Mouse (Mus musculus): ENCODE measurements at regions not wholly inside any gene's neighbourhood (a gene's known extent, or its start where the extent isn't known, plus 50 kb on each side); places are given as distances from the start of the nearest gene placed in this dataset.

- H3K9me3 ChIP-seq (ENCODE audit: control insufficient read depth, low read length), result peaks cover 10% of the 10 kb centered on the region; the same call in 1 of the 2 replicates
Measured at GRCm38 (mm10) chr1:190285049-190285448, 114.5 kb upstream of the Prox1 start.

DNA sequence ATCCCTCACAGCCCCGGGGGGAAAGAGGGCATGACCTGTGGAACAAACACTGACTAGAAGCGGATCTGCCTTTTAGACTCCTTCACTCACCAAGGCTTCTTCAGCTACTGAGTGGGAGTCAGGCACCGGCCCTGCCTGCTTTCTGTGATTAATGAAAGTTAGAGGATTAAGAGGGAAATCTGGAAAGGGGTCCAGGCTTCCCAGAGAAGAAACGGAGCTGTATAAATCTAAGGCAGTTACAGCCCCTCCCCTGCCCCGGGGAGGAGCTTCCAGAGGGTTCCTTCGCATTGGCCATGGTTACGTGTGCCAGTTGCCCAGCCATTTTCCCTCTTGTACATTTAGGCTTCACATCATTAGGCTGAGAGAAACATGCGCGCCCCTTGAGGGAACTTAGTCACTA is 113.6 kb upstream of the Prox1 start:
- no peak for TF ChIP-seq GATA1 (IDR thresholded peaks at IDR 0.05; ENCODE audit: low read length)
- no peak for TF ChIP-seq TAL1 (IDR thresholded peaks at IDR 0.05; ENCODE audit: low read length)
- Histone ChIP-seq H3K27me3 (ENCODE audit: control insufficient read depth) (no peaks in the 10 kb centered on the region), H3K4me3 (replicated peaks) (no peak overlapping the region), H3K36me3 (ENCODE audit: control insufficient read depth) (no peaks in the 10 kb centered on the region), H3K4me1 (ENCODE audit: control insufficient read depth) (no peaks in the 10 kb centered on the region), H3K9me3 (ENCODE audit: control insufficient read depth, low read length) (peaks cover 15% of the 10 kb centered on the region; the same call in 1 of the 2 replicates)

More at GRCm38 (mm10) chr1:190285049-190285448, 114.5 kb upstream of the Prox1 start:
- Histone ChIP-seq H3K4me1 (ENCODE audit: control insufficient read depth) (no peaks in the 10 kb centered on the region), H3K27me3 (ENCODE audit: control insufficient read depth) (no peaks in the 10 kb centered on the region), H3K36me3 (ENCODE audit: control insufficient read depth) (no peaks in the 10 kb centered on the region), H3K4me3 (replicated peaks) (no peak overlapping the region)
- TF ChIP-seq GATA1 (IDR thresholded peaks at IDR 0.05; ENCODE audit: low read length) (no peak), TAL1 (IDR thresholded peaks at IDR 0.05; ENCODE audit: low read length) (no peak)

GRCm38 (mm10) chr1:190280081-190280858 is 109.8 kb upstream of the Prox1 start:
- no peaks in the 10 kb centered on the region for H3K4me1 ChIP-seq (ENCODE audit: control insufficient read depth)
- no peak overlapping the region for H3K4me3 ChIP-seq (replicated peaks)
- H3K27me3 ChIP-seq (ENCODE audit: control insufficient read depth), result no peaks in the 10 kb centered on the region
- H3K9me3 ChIP-seq (ENCODE audit: control insufficient read depth, low read length), result peaks cover 15% of the 10 kb centered on the region; the same call in 1 of the 2 replicates
- no peaks in the 10 kb centered on the region for H3K36me3 ChIP-seq (ENCODE audit: control insufficient read depth)
- TF ChIP-seq GATA1 (IDR thresholded peaks at IDR 0.05; ENCODE audit: low read length) (no peak), TAL1 (IDR thresholded peaks at IDR 0.05; ENCODE audit: low read length) (no peak)

DNA sequence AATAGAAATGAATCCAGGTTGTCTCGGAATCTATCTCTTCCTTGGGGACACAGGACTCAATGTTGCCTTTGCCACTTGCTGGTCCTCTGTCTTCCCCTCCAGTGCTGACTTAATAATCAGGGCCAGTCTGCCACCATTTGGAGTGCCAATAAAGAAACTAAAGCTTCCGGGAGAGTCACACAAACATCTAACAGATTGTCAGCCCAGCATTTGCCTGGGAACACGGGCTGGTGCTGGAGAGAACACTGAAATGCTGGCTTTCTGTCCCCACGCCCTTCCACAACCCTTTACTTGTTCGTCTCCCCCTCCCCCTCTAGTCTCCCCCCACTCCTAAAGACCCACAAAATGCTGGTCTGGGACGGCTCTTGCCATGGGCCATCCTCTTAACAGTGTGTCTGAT is 104.4 kb upstream of the Prox1 start:
- H3K4me3 ChIP-seq (replicated peaks), result no peak overlapping the region
- no peaks in the 10 kb centered on the region for H3K36me3 ChIP-seq (ENCODE audit: control insufficient read depth)
- no peaks in the 10 kb centered on the region for H3K4me1 ChIP-seq (ENCODE audit: control insufficient read depth)
- no peaks in the 10 kb centered on the region for H3K27me3 ChIP-seq (ENCODE audit: control insufficient read depth)
- TF ChIP-seq TAL1 (IDR thresholded peaks at IDR 0.05; ENCODE audit: low read length), result no peak
- TF ChIP-seq GATA1 (IDR thresholded peaks at IDR 0.05; ENCODE audit: low read length), result no peak
- peaks cover 9% of the 10 kb centered on the region for H3K9me3 ChIP-seq (ENCODE audit: control insufficient read depth, low read length)

- no peaks in the 10 kb centered on the region for H3K27me3 ChIP-seq (ENCODE audit: control insufficient read depth)
- no peak overlapping the region for H3K4me3 ChIP-seq (replicated peaks)
- TF ChIP-seq TAL1 (IDR thresholded peaks at IDR 0.05; ENCODE audit: low read length), result no peak
- TF ChIP-seq GATA1 (IDR thresholded peaks at IDR 0.05; ENCODE audit: low read length), result no peak
- no peaks in the 10 kb centered on the region for H3K36me3 ChIP-seq (ENCODE audit: control insufficient read depth)
- H3K9me3 ChIP-seq (ENCODE audit: control insufficient read depth, low read length), result peaks cover 18% of the 10 kb centered on the region
- H3K4me1 ChIP-seq (ENCODE audit: control insufficient read depth), result no peaks in the 10 kb centered on the region
Measured at GRCm38 (mm10) chr1:190270784-190271385, 100.4 kb upstream of the Prox1 start.

- TF ChIP-seq GATA1 (IDR thresholded peaks at IDR 0.05; ENCODE audit: low read length) (no peak), TAL1 (IDR thresholded peaks at IDR 0.05; ENCODE audit: low read length) (no peak)
- H3K4me1 ChIP-seq (ENCODE audit: control insufficient read depth), result no peaks in the 10 kb centered on the region
- H3K4me3 ChIP-seq (replicated peaks), result no peak overlapping the region
- peaks cover 18% of the 10 kb centered on the region for H3K9me3 ChIP-seq (ENCODE audit: control insufficient read depth, low read length)
- no peaks in the 10 kb centered on the region for H3K36me3 ChIP-seq (ENCODE audit: control insufficient read depth)
- no peaks in the 10 kb centered on the region for H3K27me3 ChIP-seq (ENCODE audit: control insufficient read depth)
Measured at GRCm38 (mm10) chr1:190269181-190269580, 98.7 kb upstream of the Prox1 start.

GRCm38 (mm10) chr1:190265085-190265780 is 94.7 kb upstream of the Prox1 start:
- Histone ChIP-seq H3K36me3 (ENCODE audit: control insufficient read depth) (no peaks in the 10 kb centered on the region), H3K4me3 (replicated peaks) (no peak overlapping the region), H3K27me3 (ENCODE audit: control insufficient read depth) (no peaks in the 10 kb centered on the region), H3K4me1 (ENCODE audit: control insufficient read depth) (no peaks in the 10 kb centered on the region), H3K9me3 (ENCODE audit: control insufficient read depth, low read length) (peaks cover 28% of the 10 kb centered on the region)
- no peak for TF ChIP-seq TAL1 (IDR thresholded peaks at IDR 0.05; ENCODE audit: low read length)
- no peak for TF ChIP-seq GATA1 (IDR thresholded peaks at IDR 0.05; ENCODE audit: low read length)

DNA sequence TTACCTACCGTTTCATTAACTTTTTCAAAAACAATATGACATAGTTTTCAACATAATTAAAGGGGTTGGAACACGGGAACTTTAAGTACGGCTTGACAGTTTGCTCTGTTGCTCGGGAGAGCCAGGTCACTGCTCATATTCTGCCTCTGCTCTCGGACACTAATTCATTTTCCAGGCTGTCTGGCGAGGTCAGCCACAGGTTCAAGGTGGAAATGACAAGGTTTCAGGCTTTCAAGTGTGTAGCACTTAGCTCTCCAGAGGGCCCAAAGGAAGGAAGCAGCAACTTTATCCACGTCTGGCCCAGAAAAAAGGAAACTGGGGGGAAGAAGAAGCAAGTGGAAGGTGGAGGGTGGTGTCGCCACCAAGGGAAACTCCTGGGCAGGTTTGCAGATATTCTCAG is 94.0 kb upstream of the Prox1 start:
- Histone ChIP-seq H3K4me1 (ENCODE audit: control insufficient read depth) (no peaks in the 10 kb centered on the region), H3K9me3 (ENCODE audit: control insufficient read depth, low read length) (peaks cover 26% of the 10 kb centered on the region)
- TF ChIP-seq GATA1 (IDR thresholded peaks at IDR 0.05; ENCODE audit: low read length) (no peak), TAL1 (IDR thresholded peaks at IDR 0.05; ENCODE audit: low read length) (no peak)

GRCm38 (mm10) chr1:190263620-190264019 is 93.1 kb upstream of the Prox1 start:
- H3K9me3 ChIP-seq (ENCODE audit: control insufficient read depth, low read length), result peaks cover 22% of the 10 kb centered on the region
- no peaks in the 10 kb centered on the region for H3K36me3 ChIP-seq (ENCODE audit: control insufficient read depth)
- TF ChIP-seq GATA1 (IDR thresholded peaks at IDR 0.05; ENCODE audit: low read length) (no peak), TAL1 (IDR thresholded peaks at IDR 0.05; ENCODE audit: low read length) (no peak)
- H3K4me3 ChIP-seq (replicated peaks), result no peak overlapping the region
- H3K4me1 ChIP-seq (ENCODE audit: control insufficient read depth), result no peaks in the 10 kb centered on the region
- H3K27me3 ChIP-seq (ENCODE audit: control insufficient read depth), result no peaks in the 10 kb centered on the region

More for the DNA sequence above, 94.0 kb upstream of the Prox1 start:
- Histone ChIP-seq H3K4me3 (replicated peaks) (no peak overlapping the region), H3K27me3 (ENCODE audit: control insufficient read depth) (no peaks in the 10 kb centered on the region), H3K36me3 (ENCODE audit: control insufficient read depth) (no peaks in the 10 kb centered on the region)

Data from erythroblast, embryonic 14.5 days (primary cell).